Mouse (Mus musculus) MEL (cell line): ENCODE results near the gene Piga.

Experiments used
- CTCF ChIP-seq, 3 experiments: IDR thresholded peaks in 2 of 3; conservative IDR thresholded peaks in 1 of 3; 2 replicates each; pipeline ENCODE4 v1.5.1; 2011 to 2012; ENCODE audit warnings: low read length in 3 of 3, low read depth in 2 of 3, mild to moderate bottlenecking in 2 of 3, improper control_type of control experiment in 1 of 3, inconsistent platforms in 1 of 3, mixed read lengths in 1 of 3, moderate library complexity in 1 of 3; ENCODE audit not compliant: control insufficient read depth in 1 of 3, insufficient read depth in 1 of 3, poor library complexity in 1 of 3, severe bottlenecking in 1 of 3
- EP300 ChIP-seq, 2 experiments: IDR thresholded peaks; 2 replicates each; pipeline ENCODE4 v1.6.1; 2011; ENCODE audit warnings: improper control_type of control experiment in 2 of 2, low read length in 2 of 2, low read depth in 1 of 2, mild to moderate bottlenecking in 1 of 2
- RAD21 ChIP-seq: IDR thresholded peaks from 2 replicates; pipeline ENCODE4 v1.6.1; 2011; ENCODE audit warnings: mild to moderate bottlenecking, low read depth, low read length, improper control_type of control experiment
- TCF12 ChIP-seq: IDR thresholded peaks from 2 replicates; pipeline ENCODE4 v1.6.1; 2014; ENCODE audit warnings: low read depth, mild to moderate bottlenecking, inconsistent platforms, low read length, improper control_type of control experiment, moderate library complexity
- ZKSCAN1 ChIP-seq: IDR thresholded peaks from 2 replicates; pipeline ENCODE4 v1.6.1; 2012; ENCODE audit warnings: low read depth, mild to moderate bottlenecking, inconsistent platforms, low read length, improper control_type of control experiment, moderate library complexity

DNA sequence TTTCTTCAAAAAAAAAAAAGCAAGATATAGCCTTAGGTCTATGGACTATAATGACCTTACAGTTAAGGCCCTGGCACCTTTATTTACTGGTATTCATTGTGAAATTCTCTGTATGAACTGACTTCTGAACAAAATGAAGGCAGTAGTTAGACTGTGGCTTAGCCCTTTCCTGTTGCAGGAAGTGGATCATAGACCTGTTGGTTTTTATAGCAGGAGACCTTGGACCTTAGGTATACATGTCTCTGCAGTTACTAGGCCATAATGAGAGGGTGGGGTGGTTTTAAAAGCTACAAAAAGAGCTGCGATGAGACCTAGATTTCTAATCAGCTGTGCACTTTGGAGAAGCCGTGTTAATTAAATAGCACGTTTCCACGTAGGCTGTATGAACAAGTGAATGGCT lies 7.7 kb downstream of the Piga start:
- TF ChIP-seq RAD21 (no peak), EP300 (IDR thresholded peaks at IDR 0.05; ENCODE audit: low read depth in 1 of 2, low read length in 2 of 2) (no peak), TCF12 (no peak), CTCF (IDR thresholded peaks at IDR 0.05 in 2 of 3, conservative IDR thresholded peaks at IDR 0.05 in 1 of 3; ENCODE audit: control insufficient read depth in 1 of 3, insufficient read depth in 1 of 3, low read depth in 2 of 3, low read length in 3 of 3, poor library complexity in 1 of 3, severe bottlenecking in 1 of 3) (no peak), ZKSCAN1 (no peak)
